Mouse (Mus musculus): ENCODE measurements around the gene Uso1. TPM values are rescaled to one million over a fixed set of nuclear protein-coding genes. Genes with fewer than 3 reads are reported as not detected.

Gene Uso1
- 72.1 and 77.0 TPM in 2 replicates for total RNA-seq (2021)
- long read RNA-seq, experiment 1, transcript Uso1-201 (24 exons, 3,898 nt), result major isoform, 58 of 70 reads
- long read RNA-seq, experiment 1, partial matches to known transcripts, result 3 of 70 reads
- long read RNA-seq, experiment 1, other reads (novel, unspliced or antisense), result 8 of 70 reads
- long read RNA-seq, experiment 2, transcript Uso1-201 (24 exons, 3,898 nt), result major isoform, 48 of 60 reads
- long read RNA-seq, experiment 2, partial matches to known transcripts, result 4 of 60 reads
- long read RNA-seq, experiment 2, other reads (novel, unspliced or antisense), result 7 of 60 reads

- DNase-seq, result peak; percentile 100
Measured at GRCm38 (mm10) chr5:92137239-92138046, at the start of gene Uso1. Uso1 (plus strand) TSS chr5:92137938.

- no peak for DNase-seq
Measured at GRCm38 (mm10) chr5:92093263-92094061, 44.3 kb upstream of the Uso1 start.

GRCm38 (mm10) chr5:92094062-92094415, 43.7 kb upstream of the Uso1 start:
- DNase-seq, result no peak

GRCm38 (mm10) chr5:92096786-92097185, 41.0 kb upstream of the Uso1 start:
- peak; percentile 36 for DNase-seq

- DNase-seq, result no peak
Measured at GRCm38 (mm10) chr5:92097779-92098178, 40.0 kb upstream of the Uso1 start.

GRCm38 (mm10) chr5:92098351-92099109, 39.2 kb upstream of the Uso1 start:
- no peak for DNase-seq

GRCm38 (mm10) chr5:92101601-92102000, 36.1 kb upstream of the Uso1 start:
- DNase-seq, result no peak

GRCm38 (mm10) chr5:92103062-92103461, 34.7 kb upstream of the Uso1 start:
- peak; percentile 26 for DNase-seq

GRCm38 (mm10) chr5:92103816-92104415, 33.8 kb upstream of the Uso1 start:
- no peak for DNase-seq

GRCm38 (mm10) chr5:92106327-92107125, 31.2 kb upstream of the Uso1 start:
- peak; percentile 18 for DNase-seq

GRCm38 (mm10) chr5:92107282-92107681, 30.5 kb upstream of the Uso1 start:
- no peak for DNase-seq

- peak; percentile 46 for DNase-seq
Measured at GRCm38 (mm10) chr5:92110818-92111355, 26.9 kb upstream of the Uso1 start.

GRCm38 (mm10) chr5:92112175-92112574, 25.6 kb upstream of the Uso1 start:
- no peak for DNase-seq

GRCm38 (mm10) chr5:92112585-92112984, 25.2 kb upstream of the Uso1 start:
- DNase-seq, result no peak

GRCm38 (mm10) chr5:92113484-92113883, 24.3 kb upstream of the Uso1 start:
- DNase-seq, result no peak

GRCm38 (mm10) chr5:92114223-92114622, 23.5 kb upstream of the Uso1 start:
- DNase-seq, result no peak

- no peak for DNase-seq
Measured at GRCm38 (mm10) chr5:92114939-92115338, 22.8 kb upstream of the Uso1 start.

- peak; percentile 84 for DNase-seq
Measured at GRCm38 (mm10) chr5:92117823-92118403, 19.8 kb upstream of the Uso1 start.

- no peak for DNase-seq
Measured at GRCm38 (mm10) chr5:92121636-92122035, 16.1 kb upstream of the Uso1 start.

- DNase-seq, result no peak
Measured at GRCm38 (mm10) chr5:92125446-92125845, 12.3 kb upstream of the Uso1 start.
